Mouse (Mus musculus): ENCODE measurements around the gene Gm7544.
"Not testable (repeated sequence)": the region's sequence is repeated elsewhere in the genome, so short reads cannot be mapped to it uniquely, and the experiment has no call there.

Gene Gm7544

GRCm38 (mm10) chr1:82955913-82956312, at the start of gene Gm7544:
Gene Gm7544, minus strand, starts transcription at chr1:82956013.
- DNase-seq (ENCODE audit: low spot score in 2 of 2): not testable (repeated sequence)

GRCm38 (mm10) chr1:83000306-83000705, 44.5 kb upstream of the Gm7544 start, which contains the start of gene Gm47959:
Gene Gm47959, plus strand, starts transcription at chr1:83000548.
- DNase-seq (ENCODE audit: low spot score in 2 of 2): not testable (repeated sequence)

- no peak for DNase-seq (ENCODE audit: low spot score in 2 of 2)
These were observed 38.1 kb upstream of the Gm7544 start for GRCm38 (mm10) chr1:82993947-82994346.

- no peak for DNase-seq (ENCODE audit: low spot score in 2 of 2)
These were observed 36.3 kb upstream of the Gm7544 start for GRCm38 (mm10) chr1:82992093-82992492.

GRCm38 (mm10) chr1:82991596-82991995, 35.8 kb upstream of the Gm7544 start:
- DNase-seq (ENCODE audit: low spot score in 2 of 2): no peak

- DNase-seq (ENCODE audit: low spot score in 2 of 2): no peak
These were observed 35.2 kb upstream of the Gm7544 start for GRCm38 (mm10) chr1:82991062-82991461.

GRCm38 (mm10) chr1:82987530-82988198, 31.9 kb upstream of the Gm7544 start:
- no peak for DNase-seq (ENCODE audit: low spot score in 2 of 2)

- DNase-seq (ENCODE audit: low spot score in 2 of 2): no peak
These were observed 30.9 kb upstream of the Gm7544 start for GRCm38 (mm10) chr1:82986738-82987137.

- no peak for DNase-seq (ENCODE audit: low spot score in 2 of 2)
These were observed 22.0 kb upstream of the Gm7544 start for GRCm38 (mm10) chr1:82977840-82978239.

- DNase-seq (ENCODE audit: low spot score in 2 of 2): no peak
These were observed 19.9 kb upstream of the Gm7544 start for GRCm38 (mm10) chr1:82975750-82976149.

GRCm38 (mm10) chr1:82974342-82974741, 18.5 kb upstream of the Gm7544 start:
- no peak for DNase-seq (ENCODE audit: low spot score in 2 of 2)

- no peak for DNase-seq (ENCODE audit: low spot score in 2 of 2)
These were observed 18.1 kb upstream of the Gm7544 start for GRCm38 (mm10) chr1:82973901-82974300.

- no peak for DNase-seq (ENCODE audit: low spot score in 2 of 2)
These were observed 17.4 kb upstream of the Gm7544 start for GRCm38 (mm10) chr1:82973244-82973643.

GRCm38 (mm10) chr1:82972046-82972445, 16.2 kb upstream of the Gm7544 start:
- no peak for DNase-seq (ENCODE audit: low spot score in 2 of 2)

- no peak for DNase-seq (ENCODE audit: low spot score in 2 of 2)
These were observed 10.6 kb upstream of the Gm7544 start for GRCm38 (mm10) chr1:82966413-82966812.

GRCm38 (mm10) chr1:82959870-82960385, 4.1 kb upstream of the Gm7544 start, which contains the start of gene Gm47955:
Gene Gm47955, plus strand, starts transcription at chr1:82960286.
- no peak for DNase-seq (ENCODE audit: low spot score in 2 of 2)

- no peak for DNase-seq (ENCODE audit: low spot score in 2 of 2)
These were observed 7.2 kb downstream of the Gm7544 start for GRCm38 (mm10) chr1:82948601-82949000.

- not testable (repeated sequence) for DNase-seq (ENCODE audit: low spot score in 2 of 2)
These were observed 9.8 kb downstream of the Gm7544 start for GRCm38 (mm10) chr1:82946029-82946428.

- DNase-seq (ENCODE audit: low spot score in 2 of 2): not testable (repeated sequence)
These were observed 12.5 kb downstream of the Gm7544 start, which contains the start of gene A030003K21Rik for GRCm38 (mm10) chr1:82943295-82943694. Gene A030003K21Rik, minus strand, starts transcription at chr1:82943388.

- DNase-seq (ENCODE audit: low spot score in 2 of 2): not testable (repeated sequence)
These were observed 13.3 kb downstream of the Gm7544 start for GRCm38 (mm10) chr1:82942505-82942904.

- no peak for DNase-seq (ENCODE audit: low spot score in 2 of 2)
These were observed 17.1 kb downstream of the Gm7544 start for GRCm38 (mm10) chr1:82938666-82939065.

- DNase-seq (ENCODE audit: low spot score in 2 of 2): not testable (repeated sequence)
These were observed 24.5 kb downstream of the Gm7544 start, which contains the start of gene Gm6217 for GRCm38 (mm10) chr1:82931326-82931725. Gene Gm6217, minus strand, starts transcription at chr1:82931399.

GRCm38 (mm10) chr1:82930558-82930957, 25.3 kb downstream of the Gm7544 start:
- DNase-seq (ENCODE audit: low spot score in 2 of 2): not testable (repeated sequence)

Measured in urinary bladder, postnatal 4 days (tissue).